Mouse (Mus musculus) layer of hippocampus, adult 18-20 months (tissue): ENCODE data around the gene Lzic. TPM values are rescaled to one million over a fixed set of nuclear protein-coding genes. Genes with fewer than 3 reads are reported as not detected.
"Not testable (repeated sequence)": the region's sequence is repeated elsewhere in the genome, so short reads cannot be mapped to it uniquely, and the experiment has no call there.

ENCODE experiments used
- DNase-seq, 2 experiments: peaks; one replicate each; pipeline ENCODE4 v3.0.0; 2022; ENCODE audit warnings: low spot score in 2 of 2
- long read RNA-seq: library from polyadenylated mRNA; stranded (forward); transcript quantifications from one replicate; pipeline ENCODE4 v2.0.0, GENCODE M21; 2021
- total RNA-seq, 2 experiments: library from RNA; stranded (reverse); gene quantifications; 2 replicates each; pipeline ENCODE4 v1.2.3; 2021

The Lzic gene
- total RNA-seq: 10 to 100 TPM; 14.1 to 14.2 TPM
- long read RNA-seq, transcript Lzic-201 (7 exons, 1,817 nt): major isoform, 8 of 23 reads
- long read RNA-seq, partial matches to known transcripts: 1 of 23 reads
- long read RNA-seq, other reads (novel, unspliced or antisense): 14 of 23 reads

DNA sequence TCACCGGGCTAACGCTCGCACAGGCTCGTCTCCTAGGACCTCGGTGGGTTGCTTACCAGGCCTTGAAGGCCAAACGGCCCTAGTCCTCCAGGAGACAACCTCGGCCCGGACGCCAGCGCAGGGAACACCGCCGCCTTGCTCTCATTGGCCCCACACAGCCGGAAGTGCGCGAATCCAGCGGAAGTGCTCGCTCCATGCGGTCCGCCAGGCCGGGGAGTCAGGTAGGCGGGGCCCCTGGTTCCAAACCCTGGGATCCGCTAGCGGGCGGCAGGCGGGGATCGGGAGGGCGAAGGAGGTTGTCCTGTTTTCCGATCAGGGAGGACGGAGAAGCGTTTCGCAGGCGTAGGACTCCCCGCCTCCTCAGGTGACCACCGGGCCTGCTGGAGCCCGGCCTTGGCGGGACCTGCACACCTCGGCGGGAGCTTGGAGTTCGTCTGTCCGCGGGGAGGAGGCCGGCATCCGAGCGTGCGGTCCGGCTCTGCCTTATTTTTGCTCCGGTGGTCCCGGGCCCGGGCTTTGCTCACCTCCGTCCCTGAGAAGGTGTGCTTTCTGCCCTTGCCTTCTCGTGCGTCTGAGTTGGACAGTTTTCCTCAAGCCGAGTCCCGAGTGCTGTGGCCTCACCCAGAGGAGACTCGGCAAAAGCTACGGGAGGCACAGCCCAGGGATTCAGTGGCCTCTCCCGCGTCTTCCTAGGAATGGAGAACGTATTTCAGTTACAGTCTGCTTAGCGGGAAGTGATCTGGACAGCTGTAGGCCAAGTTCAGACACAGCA is at the start of gene Lzic, which contains the start of gene Nmnat1:
Lzic (plus strand) TSS at position 177 of the 772 bp plus-strand sequence.
Nmnat1 (minus strand) TSS at position 150 of the 772 bp plus-strand sequence.
- peak; percentile 89 to 92 for DNase-seq

DNA sequence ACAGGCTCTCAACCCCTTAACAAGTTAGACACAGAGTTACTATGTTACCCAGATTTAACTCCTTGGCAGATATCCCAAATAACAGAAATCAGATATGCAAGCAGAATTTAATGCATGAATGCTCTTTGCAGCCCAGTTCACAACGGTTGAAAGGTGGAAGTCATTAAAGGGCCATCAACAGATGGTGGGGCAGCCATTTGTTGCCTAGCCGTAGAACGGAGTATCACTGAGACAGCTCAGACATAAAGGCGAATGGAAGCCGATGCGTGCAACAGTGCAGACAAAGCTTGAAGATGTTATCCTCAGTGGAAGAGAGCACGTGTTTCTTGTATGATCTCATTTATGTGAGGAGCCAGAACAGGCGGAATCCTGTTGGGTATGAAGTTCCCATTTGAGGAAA is 44.5 kb upstream of the Lzic start:
- DNase-seq: no peak

DNA sequence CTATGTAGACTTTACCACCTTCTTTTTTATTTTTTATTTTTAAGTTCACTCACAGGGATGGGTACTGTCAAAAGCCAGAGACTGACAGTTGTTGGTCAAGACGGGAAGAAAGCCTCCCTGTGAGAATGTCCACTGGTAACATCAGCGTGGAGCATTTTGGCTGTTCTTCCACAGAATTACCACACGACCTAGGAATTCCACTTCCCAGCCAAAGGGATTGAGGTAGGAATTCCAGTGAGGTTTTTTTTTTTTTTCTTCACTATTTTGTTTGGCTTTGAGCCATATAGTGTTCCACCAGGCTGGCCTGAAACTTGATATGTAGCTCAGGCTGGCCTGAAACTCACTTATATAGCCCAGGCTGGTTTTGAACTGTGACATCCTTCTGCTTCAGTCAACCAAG is 42.6 kb upstream of the Lzic start:
- DNase-seq: no peak

DNA sequence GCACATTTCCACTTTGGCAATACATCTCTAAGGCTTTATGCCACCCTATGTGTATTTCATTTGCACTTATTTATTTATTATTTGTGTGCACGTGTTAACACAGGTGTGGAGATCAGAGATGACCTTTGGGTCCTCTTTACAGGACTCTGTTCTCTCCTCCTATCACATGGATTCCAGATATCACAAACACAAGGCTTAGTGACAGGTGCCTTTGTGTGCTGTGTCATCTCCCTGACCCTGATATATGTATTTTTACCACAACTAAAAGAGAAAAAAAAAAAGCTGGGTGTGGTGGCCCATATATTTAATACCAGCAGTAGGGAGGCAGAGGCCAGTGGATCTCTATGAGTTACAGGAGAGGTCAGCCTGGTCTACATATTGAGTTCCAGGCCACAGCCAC is 40.6 kb upstream of the Lzic start:
- no peak for DNase-seq

DNA sequence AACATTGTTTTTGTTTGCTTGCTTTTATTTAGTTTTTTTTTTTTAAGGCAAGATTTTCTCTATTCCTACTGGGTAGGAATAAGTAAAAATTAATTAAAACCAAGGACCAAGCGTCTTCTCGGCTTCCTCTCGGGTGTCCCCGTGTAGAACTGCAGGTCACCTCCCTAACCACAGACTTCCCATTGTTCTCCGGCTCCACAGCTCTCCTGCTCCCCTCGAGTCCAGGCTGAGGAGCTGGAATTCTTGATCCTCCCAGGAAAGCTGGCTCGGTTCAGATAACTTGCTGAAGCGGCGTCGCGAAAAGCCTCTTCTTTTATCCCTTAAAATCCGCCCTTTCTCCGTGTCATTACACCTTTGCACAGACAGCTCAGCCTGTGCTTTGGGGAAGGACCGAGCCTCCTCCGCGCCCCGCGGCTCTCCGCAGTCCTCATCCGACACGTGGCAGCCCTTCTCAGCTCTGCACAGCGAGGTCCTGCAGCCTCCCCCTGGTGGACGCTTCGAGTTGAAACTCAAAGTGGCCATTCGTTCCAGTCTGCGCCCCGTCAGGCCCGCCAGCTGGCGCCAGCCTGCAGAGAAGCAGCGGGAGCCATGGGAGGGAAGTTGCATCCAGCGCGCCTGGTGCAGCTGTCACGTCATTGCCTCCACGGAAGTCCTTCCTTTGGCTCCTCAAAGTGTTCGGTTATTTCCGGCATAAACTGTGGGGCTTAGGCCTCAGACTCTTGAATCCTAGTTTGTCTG is 39.9 kb upstream of the Lzic start:
- DNase-seq: peak; percentile 79 to 87

DNA sequence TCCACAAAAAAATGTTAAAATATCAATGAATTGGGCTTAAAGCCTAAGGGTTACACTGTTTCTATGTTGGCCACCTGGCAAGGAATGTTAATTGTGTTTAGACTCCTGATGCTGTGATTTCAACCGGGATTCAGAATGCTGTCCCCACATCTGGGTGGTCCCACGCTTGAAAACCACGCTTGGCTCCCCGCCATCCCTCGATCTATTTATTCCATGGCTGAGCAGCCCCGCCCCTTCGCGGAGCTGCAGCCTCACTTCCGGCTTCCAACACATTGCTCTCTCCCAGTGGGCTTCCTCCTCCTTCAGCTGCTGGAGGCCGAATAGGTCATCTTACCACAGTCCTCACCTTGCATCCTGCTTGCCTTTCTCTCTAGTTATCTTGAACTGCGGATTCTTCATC is 39.2 kb upstream of the Lzic start:
- no peak for DNase-seq

DNA sequence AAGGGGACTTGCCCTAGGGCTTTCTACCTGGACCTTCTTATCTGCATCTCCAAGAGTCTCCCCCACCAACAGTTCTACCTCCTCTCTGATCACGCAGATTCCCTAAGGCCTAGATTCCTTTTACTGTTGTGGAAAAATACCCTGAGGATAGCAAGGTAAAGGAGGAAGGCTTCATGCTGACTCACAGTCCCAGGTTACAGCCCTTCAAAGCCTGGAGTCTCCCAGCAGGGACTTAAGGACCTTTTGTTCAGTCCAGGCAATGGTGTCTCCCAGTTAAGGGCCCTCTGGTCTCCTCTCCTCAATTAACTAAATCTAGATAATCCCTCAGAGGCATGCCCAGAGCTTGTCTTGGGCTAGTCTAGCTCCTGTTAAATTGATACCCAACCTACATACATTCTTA is 38.7 kb upstream of the Lzic start:
- DNase-seq: no peak

DNA sequence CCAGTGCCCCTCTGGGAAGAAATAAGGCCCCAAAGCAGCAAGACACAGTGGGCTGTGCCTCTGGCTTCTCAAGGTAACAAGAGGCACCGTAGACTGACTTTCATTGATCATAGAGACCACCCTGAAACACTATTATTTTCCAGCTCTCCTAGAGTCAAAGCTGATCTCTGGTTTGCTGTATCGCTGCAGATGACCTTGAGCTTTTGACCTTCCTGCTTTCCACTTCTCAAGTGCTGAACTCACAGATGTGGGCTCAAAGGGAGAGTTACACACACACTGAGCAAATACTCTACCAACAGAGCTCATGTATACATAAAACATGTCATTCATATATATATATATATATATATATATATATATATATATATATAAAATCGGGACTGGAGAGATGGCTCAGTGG is 34.4 kb upstream of the Lzic start:
- no peak for DNase-seq

DNA sequence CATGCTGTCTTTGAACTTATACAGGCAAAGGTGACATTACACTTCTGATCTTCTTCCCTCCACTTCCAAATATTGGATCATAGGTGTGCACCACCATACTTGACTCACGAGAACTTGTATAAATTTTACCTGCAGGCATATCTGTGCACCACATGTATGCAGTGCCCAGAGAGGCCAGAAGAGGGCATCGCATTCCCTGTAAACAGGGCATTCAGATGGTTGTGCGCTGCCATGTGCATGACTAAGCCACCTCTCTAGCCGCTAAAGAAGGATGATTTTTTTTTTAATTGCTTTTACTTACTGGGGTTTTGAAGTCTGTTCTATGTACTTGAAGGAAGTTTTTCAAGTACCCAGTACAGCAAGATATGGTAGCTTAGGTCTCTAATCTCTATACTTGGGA is 31.4 kb upstream of the Lzic start:
- no peak for DNase-seq

DNA sequence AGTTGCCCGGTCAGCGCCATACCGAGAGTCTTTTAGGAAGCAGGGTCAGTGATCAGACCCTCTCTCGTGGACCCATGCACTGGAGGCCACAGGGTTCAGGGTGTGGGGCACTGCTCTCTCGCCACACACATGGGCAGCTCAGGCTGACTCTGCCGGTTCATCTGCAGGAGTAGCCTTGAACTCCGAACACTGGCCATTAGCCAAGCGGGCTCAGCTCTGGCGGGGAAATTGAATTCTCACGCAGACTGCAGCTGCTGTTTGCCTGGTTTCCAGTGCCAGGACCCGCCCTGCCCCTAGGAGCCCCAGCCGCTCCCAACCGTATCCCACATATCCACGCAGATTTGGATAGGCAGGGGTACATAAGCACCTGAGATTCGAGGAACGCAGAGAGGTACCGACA is 30.8 kb upstream of the Lzic start:
- DNase-seq: no peak

DNA sequence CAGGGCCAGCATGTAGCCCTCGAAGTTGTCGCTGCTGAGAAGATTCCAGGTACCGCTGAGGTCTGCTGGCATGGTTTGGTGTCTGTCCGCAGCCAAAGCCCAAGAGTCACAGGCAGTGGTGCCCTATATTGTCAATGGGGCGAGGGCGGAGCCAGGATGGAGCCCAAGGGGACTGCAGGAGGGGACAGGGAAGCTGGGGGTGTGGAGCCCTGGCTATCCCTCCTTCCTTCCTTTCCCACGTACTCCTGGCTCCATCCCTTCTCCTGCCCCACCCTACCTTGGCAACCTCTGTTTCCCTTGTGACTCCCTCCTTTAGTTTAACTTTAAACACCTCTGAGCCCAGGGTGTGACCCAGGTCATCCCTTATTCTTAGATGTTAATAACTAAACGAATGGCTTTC is 30.1 kb upstream of the Lzic start, which contains the start of gene Rbp7:
Rbp7 (minus strand) TSS at position 100 of the 400 bp plus-strand sequence.
- no peak for DNase-seq

DNA sequence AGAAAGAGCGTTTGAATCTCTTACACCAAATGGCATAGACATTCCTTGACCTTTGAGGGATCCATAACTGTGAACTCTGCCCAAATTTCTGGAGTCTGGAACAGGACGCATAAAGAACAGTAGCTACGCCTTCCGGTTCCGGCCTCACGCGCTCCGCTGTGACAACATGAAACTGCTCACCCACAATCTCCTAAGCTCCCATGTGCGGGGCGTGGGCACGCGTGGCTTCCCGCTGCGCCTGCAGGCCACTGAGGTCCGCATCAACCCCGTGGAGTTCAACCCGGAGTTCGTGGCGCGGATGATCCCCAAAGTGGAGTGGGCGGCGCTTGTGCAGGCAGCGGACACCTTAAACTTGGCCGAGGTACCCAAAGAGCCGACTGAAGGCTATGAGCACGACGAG is 27.9 kb upstream of the Lzic start:
- not testable (repeated sequence) for DNase-seq

DNA sequence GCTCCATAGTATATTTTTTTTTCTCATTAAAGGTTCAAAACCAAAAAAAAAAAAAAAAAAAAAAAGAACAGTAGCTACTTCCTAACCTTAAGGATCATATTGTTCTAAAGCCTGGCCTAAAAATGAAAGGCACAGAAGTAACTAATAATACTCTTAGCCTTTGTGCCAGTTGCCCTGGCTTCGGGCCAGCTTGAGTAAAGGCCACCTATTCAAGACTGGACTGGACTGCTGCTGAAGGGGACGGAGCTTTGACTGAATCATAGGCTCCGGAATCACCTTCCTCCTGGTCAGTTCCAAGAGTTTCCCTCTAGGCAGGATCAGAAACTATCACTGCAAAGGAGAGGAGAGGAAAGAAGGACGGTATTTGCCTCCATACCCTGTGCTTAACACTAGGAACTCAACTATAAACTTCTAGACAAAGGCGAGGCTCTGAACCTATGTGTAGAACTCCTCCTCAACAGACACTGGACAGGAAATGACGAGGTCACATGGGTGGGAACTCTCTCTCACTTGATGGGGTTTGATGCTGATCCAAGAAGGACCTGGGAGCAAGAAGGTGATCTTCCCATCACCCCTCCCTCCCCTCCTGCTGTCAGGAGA is 27.1 kb upstream of the Lzic start:
- DNase-seq: no peak

DNA sequence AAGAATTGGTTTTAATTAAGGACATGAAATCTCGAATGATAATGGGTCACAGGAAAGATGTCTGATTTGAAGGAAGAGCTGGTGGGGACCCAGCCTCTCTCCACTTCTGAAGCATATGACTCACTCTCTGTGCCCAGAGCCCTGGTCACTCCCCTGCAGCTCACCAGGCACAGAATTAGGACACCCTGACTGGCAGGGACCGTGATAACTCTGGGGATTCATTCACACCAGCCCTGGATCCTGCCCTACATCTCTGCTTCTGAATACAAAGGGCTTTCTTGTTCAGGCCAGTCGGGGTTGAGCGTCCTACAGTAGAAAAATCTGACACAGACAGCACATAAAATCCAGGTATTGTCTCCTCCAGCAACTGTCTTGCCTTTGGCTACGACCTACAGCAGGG is 26.5 kb upstream of the Lzic start:
- no peak for DNase-seq

DNA sequence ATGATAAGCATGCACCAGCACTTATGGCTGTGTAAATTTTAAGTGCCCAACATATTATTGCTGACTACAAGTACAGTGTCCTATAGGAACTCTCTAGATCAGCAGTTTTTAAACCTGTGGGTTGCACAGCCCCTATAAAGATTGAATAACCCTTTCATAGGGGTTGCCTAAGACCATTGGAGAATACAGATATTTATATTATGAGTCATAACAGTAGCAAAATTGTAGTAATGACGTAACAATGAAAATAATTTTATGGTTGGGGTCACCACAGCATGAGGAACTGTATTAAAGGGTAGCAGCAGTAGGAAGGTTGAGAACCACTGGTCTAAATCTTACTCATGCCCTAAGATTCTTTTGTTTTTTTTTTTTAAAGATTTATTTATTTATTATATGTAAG is 25.6 kb upstream of the Lzic start:
- DNase-seq: no peak

DNA sequence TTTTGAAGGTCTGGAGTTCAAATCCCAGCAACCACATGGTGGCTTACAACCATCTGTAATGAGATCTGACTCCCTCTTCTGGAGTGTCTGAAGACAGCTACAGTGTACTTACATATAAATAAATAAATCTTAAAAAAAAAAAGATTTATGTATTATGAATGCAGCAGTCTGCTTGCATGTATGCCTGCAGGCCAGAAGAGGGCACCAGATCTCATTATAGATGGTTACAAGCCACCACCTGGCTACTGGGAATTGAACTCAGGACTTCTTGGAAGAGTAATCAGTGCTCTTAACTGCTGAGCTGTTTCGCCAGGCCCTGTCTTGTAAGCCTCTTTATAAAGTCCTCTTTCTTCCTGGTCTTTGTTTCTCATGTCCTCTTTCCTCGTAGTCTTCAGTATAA is 24.6 kb upstream of the Lzic start:
- DNase-seq: not testable (repeated sequence)

DNA sequence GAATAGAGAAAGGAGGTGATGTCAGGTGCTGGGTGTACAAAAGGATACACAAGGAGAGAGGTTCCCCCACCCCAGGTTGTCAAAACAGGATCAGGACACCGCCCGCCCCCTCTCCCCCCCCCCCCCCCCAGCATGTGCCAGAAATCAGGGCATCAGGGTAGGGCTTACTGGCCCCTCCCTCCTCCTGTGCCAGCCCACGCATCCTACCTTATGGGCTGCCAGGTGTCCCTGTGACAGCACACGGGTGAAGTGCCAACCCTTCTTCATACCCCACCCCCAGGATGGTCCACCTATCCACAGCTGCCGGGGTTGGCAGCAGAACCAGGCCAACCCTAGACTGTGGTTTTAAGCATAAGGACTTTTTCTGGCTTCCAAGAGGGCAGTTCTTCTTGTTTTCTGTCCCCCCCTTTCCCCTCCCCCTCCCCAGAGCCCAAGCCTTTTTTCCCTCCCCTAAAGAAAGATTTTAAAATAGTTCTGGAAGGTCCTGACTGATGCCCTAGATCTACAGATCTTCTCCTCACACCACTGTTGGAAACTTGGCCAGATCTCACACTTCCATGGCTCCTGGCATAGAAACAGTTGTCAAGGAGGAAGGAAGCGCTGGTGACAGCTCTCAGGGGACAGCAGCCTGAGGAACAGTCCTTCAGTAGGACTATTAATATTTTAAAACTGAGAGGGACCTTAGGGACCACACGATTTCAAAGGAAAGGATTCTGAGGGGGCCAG is 23.3 kb upstream of the Lzic start:
- no peak for DNase-seq

DNA sequence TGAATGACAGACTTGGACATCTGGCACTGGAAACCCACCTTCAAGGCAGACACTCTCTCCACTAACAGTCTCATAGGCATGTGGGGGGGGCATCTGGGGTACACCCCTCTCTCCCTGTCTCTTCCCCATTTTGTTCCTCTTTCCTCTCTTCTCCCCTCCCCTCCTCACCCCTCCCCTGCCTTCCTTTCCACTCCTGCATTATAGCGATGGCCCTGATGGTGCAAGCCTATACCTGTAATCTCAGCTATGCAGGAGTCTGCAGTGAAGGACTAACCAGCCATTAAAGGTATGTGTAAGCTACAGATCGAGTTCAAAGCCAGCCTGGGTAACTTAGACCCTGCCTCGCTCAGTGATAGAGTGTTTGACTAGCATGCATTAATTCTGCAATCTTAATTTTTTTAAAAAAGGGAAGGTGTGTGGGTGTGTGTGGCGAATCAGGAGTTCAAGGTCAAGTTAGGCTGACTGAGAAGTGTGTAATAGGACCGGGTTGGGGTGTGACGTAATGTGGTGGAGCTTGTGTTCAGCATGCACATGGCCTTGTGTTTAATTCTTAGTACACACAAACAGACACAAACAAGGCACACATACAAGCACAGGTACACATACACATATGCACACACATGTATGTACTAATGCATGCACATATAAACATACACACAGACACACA is 22.6 kb upstream of the Lzic start:
- no peak for DNase-seq

DNA sequence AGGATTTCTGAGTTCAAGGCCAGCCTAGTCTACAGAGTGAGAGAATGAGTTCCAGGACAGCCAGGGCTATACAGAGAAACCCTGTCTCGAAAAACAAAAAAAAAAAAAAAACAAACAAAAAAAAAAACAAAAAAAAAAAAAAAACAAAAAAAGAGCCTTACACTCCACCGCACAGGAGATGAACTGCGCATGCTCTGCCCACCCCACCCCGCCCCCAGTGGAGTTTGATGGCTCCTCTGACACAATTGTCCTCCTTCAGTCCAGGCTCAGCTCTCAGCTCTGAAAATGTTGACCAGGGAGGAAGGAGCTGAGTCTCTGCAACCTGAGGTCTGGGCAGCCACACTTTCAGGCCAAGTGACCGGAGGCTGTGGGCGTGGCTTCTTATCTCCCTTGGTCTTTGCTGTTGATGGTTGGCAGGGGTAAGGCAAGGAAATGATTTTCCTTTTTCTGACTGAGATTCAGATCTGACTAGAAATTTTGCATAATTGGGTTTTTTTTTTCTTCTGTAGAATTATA is 21.5 kb upstream of the Lzic start:
- no peak for DNase-seq

DNA sequence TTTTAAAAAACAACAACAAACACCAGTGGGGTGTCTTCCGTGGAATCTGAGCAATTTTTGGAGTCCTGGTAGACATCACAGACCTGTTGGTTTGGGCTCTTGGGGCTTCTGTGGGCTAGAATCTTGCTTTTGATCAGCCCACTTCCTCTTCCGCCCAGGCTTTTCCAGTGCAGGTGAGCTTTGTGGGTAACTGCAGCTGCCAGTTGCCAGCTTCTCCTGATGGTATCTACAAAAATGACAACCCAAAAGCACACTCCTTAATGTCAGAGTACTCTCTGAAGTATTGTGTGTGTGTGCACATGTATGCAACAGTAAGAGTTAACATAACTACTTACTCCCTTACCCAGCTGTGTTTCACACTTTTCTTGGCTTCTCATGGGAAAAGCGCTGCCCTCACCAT is 15.5 kb upstream of the Lzic start:
- no peak for DNase-seq

DNA sequence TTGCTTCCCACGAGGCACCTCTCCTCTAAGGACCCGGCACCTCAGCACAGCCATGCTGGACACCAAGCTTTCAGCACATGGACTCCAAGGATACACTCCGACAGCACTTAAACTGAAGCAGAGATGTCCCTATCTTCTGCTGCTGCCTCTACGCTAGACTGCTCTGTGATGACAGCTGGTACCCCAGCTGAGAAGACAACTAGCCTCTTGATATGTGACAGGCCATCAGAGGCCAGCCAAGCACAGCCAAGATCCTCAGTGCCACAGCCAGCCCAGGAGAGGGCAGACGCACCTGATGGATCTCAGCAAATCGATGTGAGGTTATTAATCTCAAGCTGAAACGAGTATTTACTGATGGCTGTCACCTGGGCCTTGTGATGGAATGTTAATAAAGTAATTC is 9.9 kb upstream of the Lzic start:
- no peak for DNase-seq
